Mouse (Mus musculus): Measurements from ENCODE around the gene Socs7. TPM values are rescaled to one million over a fixed set of nuclear protein-coding genes. Genes with fewer than 3 reads are reported as not detected.

Socs7 gene
- polyA plus RNA-seq, 1 experiment = 13.5 TPM

DNA sequence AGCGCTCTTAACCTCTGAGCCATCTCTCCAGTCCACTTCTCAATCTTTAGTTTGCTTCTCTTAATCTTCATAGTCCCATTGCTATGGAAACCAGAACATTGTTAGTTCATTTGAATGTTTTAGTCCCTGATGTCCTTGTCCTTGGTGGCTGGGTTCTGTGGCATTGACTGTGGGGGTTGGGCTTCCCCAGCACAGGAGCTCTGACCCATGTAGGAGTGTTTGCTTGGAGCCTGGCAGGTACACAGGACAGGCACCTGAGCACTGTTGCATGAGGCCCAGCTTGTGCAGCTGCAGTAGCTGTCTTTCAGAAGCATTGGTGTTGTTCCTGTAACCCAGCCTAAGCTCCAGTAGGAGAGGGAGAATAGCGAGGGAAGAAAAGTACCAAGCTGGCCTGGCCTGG is 25.5 kb downstream of the Socs7 start:
- DNase-seq = peak; percentile 28
- WGBS = 80% methylated on average over 2 of the region's 2 CpGs
- TF ChIP-seq POLR2A (IDR thresholded peaks at IDR 0.05; ENCODE audit: low read depth, low read length) (no peak), CTCF (conservative IDR thresholded peaks at IDR 0.05; ENCODE audit: insufficient read depth, insufficient read length, low read depth, low read length) (no peak)

GRCm38 (mm10) chr11:97389127-97389526 is 26.8 kb downstream of the Socs7 start:
- H3K36me3 ChIP-seq (ENCODE audit: control insufficient read depth, insufficient read depth, low read length) = peaks cover 2% of the 10 kb centered on the region; the same call in 1 of the 2 replicates
- H3K4me1 ChIP-seq (ENCODE audit: control insufficient read depth, insufficient read depth, low read length) = peaks cover 3% of the 10 kb centered on the region; the same call in 1 of the 2 replicates
- no peak for TF ChIP-seq CTCF (conservative IDR thresholded peaks at IDR 0.05; ENCODE audit: insufficient read depth, insufficient read length, low read depth, low read length)
- TF ChIP-seq POLR2A (IDR thresholded peaks at IDR 0.05; ENCODE audit: low read depth, low read length) = no peak
- no peak overlapping the region for H3K27ac ChIP-seq (ENCODE audit: insufficient read depth, low read depth, low read length)
- 91% methylated on average over 8 of the region's 8 CpGs for WGBS
- H3K27me3 ChIP-seq (replicated peaks; ENCODE audit: control insufficient read depth, insufficient read depth, low read length) = no peaks in the 10 kb centered on the region
- DNase-seq = no peak
- H3K4me3 ChIP-seq (ENCODE audit: insufficient read depth, low read depth, low read length) = no peak overlapping the region

More for the DNA sequence above, 25.5 kb downstream of the Socs7 start:
- H3K27me3 ChIP-seq (replicated peaks; ENCODE audit: control insufficient read depth, insufficient read depth, low read length) = no peaks in the 10 kb centered on the region
- H3K27ac ChIP-seq (ENCODE audit: insufficient read depth, low read depth, low read length) = peak overlapping the region; percentile 62; the same call in 1 of the 2 replicates
- peaks cover 4% of the 10 kb centered on the region; the same call in 1 of the 2 replicates for H3K4me1 ChIP-seq (ENCODE audit: control insufficient read depth, insufficient read depth, low read length)
- H3K36me3 ChIP-seq (ENCODE audit: control insufficient read depth, insufficient read depth, low read length) = peaks cover 5% of the 10 kb centered on the region; the same call in 1 of the 2 replicates
- no peak overlapping the region for H3K4me3 ChIP-seq (ENCODE audit: insufficient read depth, low read depth, low read length)

DNA sequence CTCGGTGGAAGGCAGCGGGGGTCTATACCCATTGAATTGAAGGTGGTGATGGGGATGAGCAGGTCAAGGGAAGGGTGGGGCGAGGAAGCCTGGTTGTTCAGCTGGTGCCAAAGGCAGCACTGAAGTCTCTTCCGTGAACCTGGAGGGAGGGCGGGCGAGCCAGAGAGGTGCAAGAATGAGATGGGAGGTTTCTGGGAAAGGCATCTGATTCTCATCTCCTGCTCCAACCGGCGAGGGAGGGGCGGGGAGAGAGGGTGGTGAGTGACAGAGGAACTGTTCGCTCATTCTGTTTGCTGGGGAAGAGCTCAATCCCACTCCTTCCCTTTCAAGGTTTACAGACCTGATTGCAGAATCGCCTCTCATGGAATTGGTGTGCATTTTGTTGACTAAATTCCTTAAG is 31.3 kb downstream of the Socs7 start:
- DNase-seq = no peak
- Histone ChIP-seq H3K4me3 (ENCODE audit: insufficient read depth, low read depth, low read length) (no peak overlapping the region), H3K4me1 (ENCODE audit: control insufficient read depth, insufficient read depth, low read length) (0 out of 2 replicates have a peak, but pooled peaks cover 3% of the 10 kb centered on the region), H3K36me3 (ENCODE audit: control insufficient read depth, insufficient read depth, low read length) (peaks cover 2% of the 10 kb centered on the region; the same call in 1 of the 2 replicates), H3K27me3 (replicated peaks; ENCODE audit: control insufficient read depth, insufficient read depth, low read length) (no peaks in the 10 kb centered on the region), H3K27ac (ENCODE audit: insufficient read depth, low read depth, low read length) (no peak overlapping the region)
- TF ChIP-seq CTCF (conservative IDR thresholded peaks at IDR 0.05; ENCODE audit: insufficient read depth, insufficient read length, low read depth, low read length) = no peak
- TF ChIP-seq POLR2A (IDR thresholded peaks at IDR 0.05; ENCODE audit: low read depth, low read length) = no peak
- WGBS = 49% methylated on average over 11 of the region's 11 CpGs

DNA sequence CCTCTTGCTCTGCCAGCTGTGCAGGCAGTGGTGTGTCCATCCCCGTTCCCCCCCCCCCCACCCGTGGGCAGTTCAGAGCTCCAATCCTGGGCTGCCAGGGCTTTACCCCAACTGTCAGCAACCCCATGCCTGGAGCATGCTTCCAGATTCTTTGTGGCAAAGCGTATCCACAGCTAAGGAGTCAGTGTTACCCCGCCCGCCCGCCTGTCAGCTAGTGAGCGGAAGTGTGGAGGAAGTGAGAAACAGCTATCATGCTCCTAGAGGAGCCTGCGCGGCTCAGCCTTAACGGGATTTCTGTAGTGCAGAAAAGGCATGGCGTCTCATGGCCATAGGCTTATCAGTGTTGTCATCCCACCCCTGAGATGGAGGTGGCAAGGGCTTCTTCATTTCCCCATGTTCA is 31.8 kb downstream of the Socs7 start:
- Histone ChIP-seq H3K4me1 (ENCODE audit: control insufficient read depth, insufficient read depth, low read length) (0 out of 2 replicates have a peak, but pooled peaks cover 3% of the 10 kb centered on the region), H3K27ac (ENCODE audit: insufficient read depth, low read depth, low read length) (no peak overlapping the region), H3K27me3 (replicated peaks; ENCODE audit: control insufficient read depth, insufficient read depth, low read length) (no peaks in the 10 kb centered on the region), H3K36me3 (ENCODE audit: control insufficient read depth, insufficient read depth, low read length) (peaks cover 2% of the 10 kb centered on the region; the same call in 1 of the 2 replicates), H3K4me3 (ENCODE audit: insufficient read depth, low read depth, low read length) (no peak overlapping the region)
- 52% methylated on average over 11 of the region's 11 CpGs for whole genome bisulfite sequencing
- no peak for DNase-seq
- TF ChIP-seq POLR2A (IDR thresholded peaks at IDR 0.05; ENCODE audit: low read depth, low read length) (no peak), CTCF (conservative IDR thresholded peaks at IDR 0.05; ENCODE audit: insufficient read depth, insufficient read length, low read depth, low read length) (no peak)

GRCm38 (mm10) chr11:97398506-97398905 is 36.2 kb downstream of the Socs7 start:
- WGBS = 31% methylated on average over 2 of the region's 2 CpGs
- Histone ChIP-seq H3K36me3 (ENCODE audit: control insufficient read depth, insufficient read depth, low read length) (no peaks in the 10 kb centered on the region), H3K4me3 (ENCODE audit: insufficient read depth, low read depth, low read length) (no peak overlapping the region), H3K27me3 (replicated peaks; ENCODE audit: control insufficient read depth, insufficient read depth, low read length) (no peaks in the 10 kb centered on the region), H3K4me1 (ENCODE audit: control insufficient read depth, insufficient read depth, low read length) (0 out of 2 replicates have a peak, but pooled peaks cover 3% of the 10 kb centered on the region), H3K27ac (ENCODE audit: insufficient read depth, low read depth, low read length) (no peak overlapping the region)
- DNase-seq = peak; percentile 60
- TF ChIP-seq CTCF (conservative IDR thresholded peaks at IDR 0.05; ENCODE audit: insufficient read depth, insufficient read length, low read depth, low read length) (no peak), POLR2A (IDR thresholded peaks at IDR 0.05; ENCODE audit: low read depth, low read length) (no peak)

DNA sequence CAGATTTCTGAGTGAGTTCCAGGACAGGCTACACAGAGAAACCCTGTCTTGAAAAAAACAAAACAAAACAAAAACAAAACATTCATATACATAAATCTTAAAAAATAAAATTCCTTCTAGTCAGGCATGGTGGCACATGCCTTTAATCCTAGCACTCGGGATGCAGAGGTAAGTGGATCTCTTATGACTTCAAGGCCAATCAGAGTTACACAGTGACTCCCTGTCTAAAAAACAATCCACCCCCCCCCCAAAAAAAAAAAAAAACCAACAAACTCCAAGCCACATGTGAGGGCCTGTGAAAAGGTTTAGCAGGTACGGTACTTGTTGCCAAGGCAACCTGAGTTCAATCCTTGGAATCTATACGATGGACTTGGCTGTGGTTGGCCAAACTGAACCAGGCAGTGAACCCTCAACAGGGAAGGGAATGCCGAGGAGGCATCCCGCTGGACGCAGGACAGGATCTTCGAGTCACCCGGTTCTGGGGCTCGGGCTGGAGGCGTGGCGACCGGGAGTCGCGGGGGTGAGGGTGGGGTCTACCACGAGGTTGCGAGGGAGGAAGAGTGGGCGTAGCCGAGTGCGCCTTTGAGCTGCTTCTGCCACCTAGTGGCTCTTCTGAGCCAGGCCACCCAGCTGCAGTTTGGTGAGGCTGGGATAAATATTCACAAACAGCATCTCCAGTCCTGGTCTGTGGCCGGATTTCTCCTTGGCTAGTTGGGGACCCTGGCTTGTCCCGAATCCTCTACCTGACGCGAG is 37.8 kb downstream of the Socs7 start:
- Histone ChIP-seq H3K27ac (ENCODE audit: insufficient read depth, low read depth, low read length) (no peak overlapping the region), H3K4me1 (ENCODE audit: control insufficient read depth, insufficient read depth, low read length) (peaks cover 6% of the 10 kb centered on the region), H3K27me3 (replicated peaks; ENCODE audit: control insufficient read depth, insufficient read depth, low read length) (no peaks in the 10 kb centered on the region), H3K36me3 (ENCODE audit: control insufficient read depth, insufficient read depth, low read length) (no peaks in the 10 kb centered on the region), H3K4me3 (ENCODE audit: insufficient read depth, low read depth, low read length) (peak overlapping the region; percentile 30; the same call in 1 of the 2 replicates)
- peak; percentile 87 for DNase-seq
- no peak for TF ChIP-seq POLR2A (IDR thresholded peaks at IDR 0.05; ENCODE audit: low read depth, low read length)
- TF ChIP-seq CTCF (conservative IDR thresholded peaks at IDR 0.05; ENCODE audit: insufficient read depth, insufficient read length, low read depth, low read length) = peak; percentile 93
- WGBS = 3% methylated on average over 23 of the region's 23 CpGs

GRCm38 (mm10) chr11:97401082-97401481 is 38.7 kb downstream of the Socs7 start:
- H3K4me1 ChIP-seq (ENCODE audit: control insufficient read depth, insufficient read depth, low read length) = peaks cover 14% of the 10 kb centered on the region
- H3K27ac ChIP-seq (ENCODE audit: insufficient read depth, low read depth, low read length) = no peak overlapping the region
- no peaks in the 10 kb centered on the region for H3K27me3 ChIP-seq (replicated peaks; ENCODE audit: control insufficient read depth, insufficient read depth, low read length)
- H3K36me3 ChIP-seq (ENCODE audit: control insufficient read depth, insufficient read depth, low read length) = no peaks in the 10 kb centered on the region
- no peak for DNase-seq
- WGBS = 49% methylated on average over 6 of the region's 6 CpGs
- TF ChIP-seq CTCF (conservative IDR thresholded peaks at IDR 0.05; ENCODE audit: insufficient read depth, insufficient read length, low read depth, low read length) (no peak), POLR2A (IDR thresholded peaks at IDR 0.05; ENCODE audit: low read depth, low read length) (no peak)
- no peak overlapping the region for H3K4me3 ChIP-seq (ENCODE audit: insufficient read depth, low read depth, low read length)
